Mouse (Mus musculus): ENCODE measurements around the gene Ttll12. TPM values are rescaled to one million over a fixed set of nuclear protein-coding genes. Genes with fewer than 3 reads are reported as not detected.

Ttll12 gene
- total RNA-seq, 1 experiment from 2014 or later: 26.0 TPM

DNA sequence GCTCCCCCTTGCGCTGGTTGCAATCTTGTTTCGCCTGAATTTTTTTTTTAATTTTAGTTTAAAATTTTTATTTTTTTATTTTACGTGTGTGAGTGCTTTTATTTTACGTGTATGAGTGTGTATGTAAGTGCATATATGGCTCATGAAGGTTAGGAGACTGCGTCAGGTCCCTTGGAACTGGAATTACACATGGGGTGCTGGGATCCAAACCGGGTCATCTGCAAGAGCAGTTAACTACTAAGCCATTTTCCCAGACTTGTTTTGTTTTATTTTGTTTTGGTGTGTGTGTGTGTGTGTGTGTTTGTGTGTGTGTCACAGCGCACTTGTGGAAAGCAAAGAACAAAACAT lies 381 bp upstream of the Ttll12 start:
- no peak for ATAC-seq (replicated peaks; ENCODE audit: low read depth, poor library complexity, severe bottlenecking)

DNA sequence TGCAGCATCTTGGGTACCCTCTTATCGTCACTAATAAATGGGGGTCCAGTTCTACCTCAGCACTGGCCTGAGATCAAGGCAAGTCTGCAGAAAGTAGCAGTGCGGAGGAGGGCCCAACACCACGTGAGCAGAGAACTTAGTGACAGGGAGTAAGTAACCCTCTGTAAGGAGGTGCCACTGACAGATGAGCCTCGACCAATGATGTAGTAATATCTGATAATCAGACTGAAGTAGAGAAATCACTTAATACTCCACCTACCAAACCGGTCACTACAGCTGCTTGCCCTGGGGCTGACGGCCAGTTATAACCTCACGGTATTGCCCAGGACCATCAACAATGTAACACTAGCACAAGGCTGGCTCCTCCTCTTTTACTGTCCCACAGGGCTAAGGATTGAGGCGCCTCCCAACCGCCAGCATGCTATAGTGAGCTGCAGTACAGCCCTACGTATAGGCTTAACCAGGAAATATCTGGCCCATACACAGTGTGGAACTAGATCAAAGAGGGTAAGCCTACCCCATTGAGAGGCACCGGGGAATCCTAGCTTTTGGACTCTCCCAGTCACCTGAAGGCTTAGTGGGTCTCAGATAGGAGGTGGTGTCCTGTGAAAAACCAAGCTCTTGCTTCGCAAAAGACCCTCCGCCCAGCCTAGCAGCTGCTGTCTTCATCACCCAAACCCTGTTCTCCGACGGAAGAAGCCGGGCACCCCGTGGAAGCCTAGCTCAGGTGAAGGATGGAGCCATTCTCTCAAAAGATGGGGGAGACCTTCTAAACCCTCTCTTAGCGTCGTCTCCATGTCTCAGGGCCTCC lies 1.1 kb downstream of the Ttll12 start:
- ATAC-seq (replicated peaks; ENCODE audit: low read depth, poor library complexity, severe bottlenecking): peak; percentile 24; the same call in 1 of the 2 replicates

DNA sequence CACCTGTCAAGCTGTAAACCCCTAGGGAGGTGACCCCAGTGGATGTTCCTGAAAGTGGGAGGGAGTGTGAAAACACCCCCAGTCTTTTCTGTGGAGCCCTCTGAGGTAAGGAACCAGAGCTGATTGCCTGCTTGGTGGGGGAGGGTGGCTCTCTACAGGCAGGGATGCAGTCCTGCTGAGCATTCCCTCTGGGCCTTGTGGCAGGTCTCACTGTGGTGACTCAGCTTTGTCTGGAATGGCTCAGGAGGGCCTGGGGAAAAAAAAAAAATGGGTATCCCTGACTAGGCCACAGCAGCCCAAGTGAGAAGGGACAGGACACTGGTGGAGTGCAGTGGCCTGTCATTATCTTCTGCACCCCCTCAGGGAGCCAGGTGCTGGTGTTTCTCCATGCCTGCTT lies 1.8 kb downstream of the Ttll12 start:
- no peak for ATAC-seq (replicated peaks; ENCODE audit: low read depth, poor library complexity, severe bottlenecking)

DNA sequence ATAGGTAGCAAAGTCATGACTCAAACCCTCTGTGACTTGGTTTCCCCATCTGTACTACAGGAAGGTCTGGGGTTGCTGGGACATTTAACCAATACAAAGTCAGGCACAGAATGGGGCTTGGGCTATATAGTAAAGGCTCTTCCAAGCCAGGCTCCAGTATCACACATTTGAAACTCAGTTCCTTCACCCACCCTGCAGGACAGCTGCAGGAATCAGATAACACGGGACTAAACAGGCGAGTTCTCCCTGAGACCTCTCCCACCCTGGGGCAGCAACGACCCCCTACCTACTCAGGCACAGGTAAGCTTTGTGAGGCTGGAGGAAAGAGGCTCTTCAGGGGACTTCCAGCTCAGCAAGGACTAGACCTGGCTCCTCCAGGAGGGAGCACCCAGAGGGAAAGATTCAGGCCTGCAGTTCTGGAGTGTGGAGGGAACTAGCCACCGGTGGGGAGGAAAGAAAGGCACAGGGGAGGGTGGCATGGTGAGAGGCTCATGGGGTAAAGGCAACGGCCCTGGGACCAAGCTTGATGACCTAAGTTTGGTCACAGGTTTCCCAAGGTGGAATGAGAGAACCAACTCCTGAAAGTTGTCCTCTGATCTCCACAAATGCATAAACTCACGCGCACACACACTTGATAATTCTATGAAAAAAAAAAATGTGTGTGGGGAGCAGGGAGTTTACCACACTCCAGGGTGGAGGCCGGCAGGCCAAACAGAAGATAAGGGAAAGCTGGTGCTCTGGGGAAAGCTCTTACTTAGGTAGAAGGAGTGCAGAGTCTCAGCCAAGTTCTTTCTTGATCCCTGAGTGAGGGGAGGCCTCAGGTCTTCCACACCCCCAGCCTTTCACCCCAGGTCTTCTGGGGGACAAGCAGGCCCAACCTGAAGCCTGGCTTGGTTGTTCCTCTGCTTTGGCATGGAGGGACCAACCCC lies 2.4 kb downstream of the Ttll12 start:
- ATAC-seq (replicated peaks; ENCODE audit: low read depth, poor library complexity, severe bottlenecking): no peak

DNA sequence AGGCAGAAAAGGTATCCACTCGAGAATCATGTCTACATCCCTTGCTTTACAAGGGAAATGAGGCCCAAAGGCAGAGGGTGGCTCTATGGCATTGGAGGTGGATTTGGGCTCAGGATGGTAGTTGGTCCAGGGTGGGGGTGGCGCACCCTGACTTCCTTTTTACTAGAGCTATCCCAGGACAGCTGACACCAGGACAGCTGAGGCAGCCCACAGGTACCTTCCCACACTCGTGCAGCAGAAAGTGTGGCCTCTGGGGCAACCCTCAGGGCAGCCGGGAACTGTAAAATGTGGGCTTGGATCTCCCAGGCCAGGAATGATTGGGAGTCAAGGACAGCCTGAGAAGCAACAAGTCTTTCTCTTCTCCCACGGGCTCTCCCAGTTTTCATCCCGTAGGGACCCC lies 3.2 kb downstream of the Ttll12 start:
- ATAC-seq (replicated peaks; ENCODE audit: low read depth, poor library complexity, severe bottlenecking): no peak

DNA sequence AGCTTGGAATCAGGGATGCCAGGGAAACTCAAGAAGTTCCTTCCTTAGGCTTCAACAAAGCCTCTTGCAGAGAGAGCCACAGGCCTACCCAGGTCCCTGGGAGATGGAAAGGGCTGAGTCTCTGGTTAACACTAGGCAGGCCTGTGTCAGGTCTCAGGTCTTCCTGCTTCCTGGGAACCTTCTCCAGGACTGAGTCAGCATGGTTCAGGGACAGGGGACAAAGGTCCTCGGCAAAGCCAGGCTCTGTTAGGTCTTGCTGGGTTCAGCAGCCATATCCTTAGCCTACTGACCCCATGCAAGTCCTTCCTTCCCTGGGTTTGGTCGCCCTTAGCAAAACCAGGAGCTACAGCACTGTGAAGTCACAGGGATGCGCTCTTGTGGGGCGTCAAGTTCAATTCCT lies 4.1 kb downstream of the Ttll12 start:
- no peak for ATAC-seq (replicated peaks; ENCODE audit: low read depth, poor library complexity, severe bottlenecking)

DNA sequence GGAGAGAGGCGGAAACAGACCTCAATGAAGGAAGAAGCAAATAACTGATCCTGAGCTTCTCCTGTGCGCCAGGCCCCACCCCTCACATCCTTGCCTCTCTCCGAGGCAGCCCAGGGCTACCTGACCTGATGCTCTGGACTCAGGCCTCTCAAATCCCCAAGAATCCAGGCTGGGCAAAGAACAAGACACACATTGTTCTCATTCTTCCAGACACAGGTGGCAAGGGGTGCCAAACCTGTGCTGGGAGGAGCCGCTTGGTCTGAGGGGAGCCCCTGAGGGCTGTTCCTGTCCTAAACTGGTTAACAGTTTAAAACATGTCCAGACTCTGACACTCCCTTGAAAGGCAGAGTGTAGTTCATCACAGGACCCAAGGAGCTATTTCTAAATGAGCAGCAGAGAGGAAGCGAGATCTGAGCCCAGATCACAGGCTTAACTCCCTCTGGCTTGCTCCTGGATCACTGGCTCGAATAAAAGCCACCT lies 10.2 kb downstream of the Ttll12 start:
- no peak for ATAC-seq (replicated peaks; ENCODE audit: low read depth, poor library complexity, severe bottlenecking)

DNA sequence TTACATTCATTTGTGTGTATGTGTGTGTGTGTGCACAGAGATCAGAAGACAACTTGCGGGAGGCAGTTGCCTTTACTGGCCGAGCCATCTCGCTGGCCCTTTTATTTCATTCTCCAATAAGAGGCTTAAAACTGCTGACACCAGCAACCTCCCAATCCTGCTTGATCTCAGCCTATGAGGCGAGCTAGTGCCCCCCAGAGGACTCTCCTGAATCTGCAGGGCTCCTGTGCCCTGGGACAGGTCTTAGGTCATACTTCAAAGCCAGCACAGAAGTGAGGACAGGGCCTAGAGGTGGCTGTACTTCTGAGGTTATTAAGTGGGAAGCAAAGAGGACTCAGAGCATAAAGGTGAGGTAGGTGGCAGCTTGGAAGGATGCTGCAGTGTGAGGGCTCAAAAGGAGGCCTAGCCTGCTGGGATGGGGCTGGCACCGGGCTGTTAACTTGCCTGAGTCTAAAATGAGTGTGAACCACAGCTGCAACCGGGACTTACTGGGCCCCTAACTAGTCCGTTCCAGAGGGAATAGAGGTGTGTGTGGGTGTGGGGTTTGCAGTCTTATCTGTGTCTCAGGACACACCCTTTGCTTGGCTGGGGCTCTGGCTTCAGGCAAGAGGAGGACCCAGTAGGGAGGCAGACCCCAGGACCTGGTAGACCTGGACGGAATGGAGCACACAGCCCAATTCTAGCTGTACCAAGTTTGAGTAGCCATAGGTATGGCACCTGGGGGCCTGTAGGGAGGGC lies 11.4 kb downstream of the Ttll12 start:
- peak; percentile 86 for ATAC-seq (replicated peaks; ENCODE audit: low read depth, poor library complexity, severe bottlenecking)

DNA sequence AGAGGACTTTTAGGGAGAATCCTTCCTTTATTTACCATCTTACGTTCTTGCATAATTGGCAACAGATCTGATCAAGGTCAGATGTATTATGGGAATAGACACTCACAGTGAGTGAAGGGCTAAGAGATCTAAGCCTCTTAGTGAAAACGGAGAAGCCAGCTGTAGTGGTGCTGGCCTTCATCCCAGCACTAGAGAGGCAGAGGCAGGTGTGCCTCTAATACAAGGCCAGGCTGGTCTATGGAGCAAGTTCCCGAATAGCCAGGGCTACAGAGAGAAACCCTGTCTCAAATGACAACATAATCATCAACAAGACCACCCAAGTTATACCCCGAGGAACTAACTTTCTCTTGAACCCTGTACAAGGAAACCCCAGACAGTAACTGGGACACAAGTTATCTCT lies 12.0 kb downstream of the Ttll12 start:
- ATAC-seq (replicated peaks; ENCODE audit: low read depth, poor library complexity, severe bottlenecking): no peak

DNA sequence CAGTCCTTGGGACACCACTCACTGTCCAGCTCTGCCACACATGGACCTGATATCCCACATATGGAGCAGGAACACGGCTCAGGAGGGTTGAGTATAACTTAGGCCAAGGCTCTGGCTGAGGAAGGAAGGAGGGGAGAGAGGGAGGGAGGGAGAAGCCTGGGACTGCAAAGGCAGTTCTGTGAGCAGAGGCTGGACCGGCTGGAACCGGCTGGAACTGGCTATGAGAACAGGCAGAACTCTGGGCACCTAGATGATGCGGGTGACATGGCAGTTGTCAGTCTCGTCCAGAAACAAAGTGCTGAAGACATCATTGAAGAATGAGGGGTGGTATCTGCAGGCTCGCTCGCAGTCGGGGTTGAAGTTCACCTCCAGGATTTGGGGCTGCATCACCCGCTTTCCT lies 18.3 kb downstream of the Ttll12 start:
- no peak for ATAC-seq (replicated peaks; ENCODE audit: low read depth, poor library complexity, severe bottlenecking)

DNA sequence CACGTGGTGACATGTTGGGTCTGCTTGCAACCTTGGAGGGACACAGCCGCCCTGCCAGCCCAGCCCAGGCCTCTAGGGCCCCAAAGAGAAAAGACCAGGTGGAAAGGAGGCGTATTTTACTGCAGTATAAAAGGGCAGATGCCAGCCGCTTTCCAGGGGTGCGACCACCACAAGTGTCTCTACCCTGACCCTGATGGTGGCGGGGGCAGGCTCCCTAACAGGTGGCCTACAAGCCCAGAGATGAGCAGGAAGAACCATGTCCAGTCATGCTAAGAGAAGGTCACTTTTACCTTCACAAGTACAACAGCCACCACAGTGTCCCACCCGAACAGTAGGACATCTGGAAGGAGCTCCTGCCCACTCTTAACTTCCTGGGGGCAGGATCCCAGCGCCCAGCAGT lies 19.4 kb downstream of the Ttll12 start:
- ATAC-seq (replicated peaks; ENCODE audit: low read depth, poor library complexity, severe bottlenecking): no peak

DNA sequence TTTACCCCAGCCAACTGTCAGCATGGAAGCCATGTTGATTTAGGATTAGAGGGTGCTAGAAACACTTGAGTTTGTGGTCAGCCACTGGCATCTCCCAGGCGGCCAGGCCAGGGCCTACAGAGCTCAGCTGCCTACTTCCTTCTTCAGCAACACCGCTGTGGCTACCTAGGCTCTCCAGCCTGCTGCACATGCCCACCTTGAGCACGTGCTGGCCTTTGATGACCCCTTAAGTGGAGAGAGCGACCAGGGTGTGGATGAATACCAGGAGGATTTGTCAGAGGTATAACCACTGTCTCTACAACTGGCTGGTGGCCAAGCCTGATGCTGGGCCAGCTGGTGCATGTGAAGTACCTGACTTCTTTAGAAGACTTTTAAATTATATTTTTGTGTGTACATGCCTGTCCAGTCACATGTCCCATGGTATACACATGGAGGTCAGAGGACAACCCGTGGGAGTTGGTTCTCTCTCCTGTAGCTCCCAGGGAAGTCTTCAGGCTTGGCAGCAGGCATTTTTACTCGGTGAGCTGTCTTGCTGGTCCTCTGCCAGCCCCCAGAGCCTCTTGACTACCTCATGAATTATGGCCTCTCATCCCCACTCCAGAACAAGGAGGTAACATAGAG lies 20.1 kb downstream of the Ttll12 start:
- ATAC-seq (replicated peaks; ENCODE audit: low read depth, poor library complexity, severe bottlenecking): no peak

DNA sequence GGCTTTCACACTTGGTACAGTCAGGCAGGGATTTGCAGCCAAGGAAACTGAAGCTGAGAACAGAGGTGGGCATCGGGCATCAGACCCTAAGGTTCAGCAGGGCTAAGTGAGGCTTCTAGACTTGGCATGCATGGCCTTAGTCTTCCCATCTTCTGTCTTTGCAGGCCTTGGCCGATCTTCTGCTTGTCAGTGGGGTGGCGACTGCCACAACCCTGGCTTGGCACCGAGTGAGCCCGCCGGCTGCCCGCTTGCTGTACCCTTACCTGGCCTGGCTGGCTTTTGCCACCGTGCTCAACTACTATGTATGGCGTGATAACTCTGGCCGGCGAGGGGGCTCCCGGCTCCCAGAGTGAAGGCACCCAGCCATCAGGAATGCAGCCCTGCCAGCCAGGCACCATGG lies 21.4 kb downstream of the Ttll12 start:
- ATAC-seq (replicated peaks; ENCODE audit: low read depth, poor library complexity, severe bottlenecking): no peak

DNA sequence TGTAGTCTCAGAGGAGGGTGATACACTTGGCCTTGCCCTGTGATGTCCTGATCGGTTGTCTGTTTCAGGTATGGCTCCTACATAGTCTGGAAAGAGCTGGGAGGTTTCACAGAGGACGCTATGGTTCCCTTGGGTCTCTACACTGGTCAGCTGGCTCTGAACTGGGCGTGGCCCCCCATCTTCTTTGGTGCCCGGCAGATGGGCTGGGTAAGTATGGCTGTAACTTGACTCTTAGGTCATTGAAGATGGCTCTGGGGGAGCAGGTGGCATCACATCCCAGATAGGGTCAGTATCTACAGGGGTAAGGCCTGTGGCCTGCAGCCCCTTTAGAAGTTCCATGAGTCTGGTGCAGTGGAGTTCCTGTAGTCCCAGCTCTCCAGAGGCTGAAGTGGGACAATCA lies 22.8 kb downstream of the Ttll12 start:
- ATAC-seq (replicated peaks; ENCODE audit: low read depth, poor library complexity, severe bottlenecking): no peak

DNA sequence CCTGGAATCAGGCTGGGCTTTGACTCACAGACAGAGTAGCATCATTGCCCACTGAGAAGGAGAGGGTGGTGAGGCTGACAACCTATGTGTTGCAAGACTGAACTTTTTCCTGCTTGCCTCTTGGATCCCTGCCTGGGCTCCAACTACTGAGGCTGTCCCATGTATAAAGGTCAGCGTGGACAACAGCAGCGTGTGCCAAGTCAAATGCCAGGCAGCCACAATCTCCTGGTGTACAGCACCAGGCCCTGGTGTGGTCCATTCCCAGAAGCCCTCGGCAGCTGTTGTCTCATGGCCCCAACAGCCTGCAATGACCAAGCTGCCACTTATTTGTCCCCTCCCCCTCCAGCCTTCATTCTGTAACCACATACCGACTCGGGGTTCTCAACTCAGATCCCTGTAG lies 23.3 kb downstream of the Ttll12 start:
- ATAC-seq (replicated peaks; ENCODE audit: low read depth, poor library complexity, severe bottlenecking): no peak

DNA sequence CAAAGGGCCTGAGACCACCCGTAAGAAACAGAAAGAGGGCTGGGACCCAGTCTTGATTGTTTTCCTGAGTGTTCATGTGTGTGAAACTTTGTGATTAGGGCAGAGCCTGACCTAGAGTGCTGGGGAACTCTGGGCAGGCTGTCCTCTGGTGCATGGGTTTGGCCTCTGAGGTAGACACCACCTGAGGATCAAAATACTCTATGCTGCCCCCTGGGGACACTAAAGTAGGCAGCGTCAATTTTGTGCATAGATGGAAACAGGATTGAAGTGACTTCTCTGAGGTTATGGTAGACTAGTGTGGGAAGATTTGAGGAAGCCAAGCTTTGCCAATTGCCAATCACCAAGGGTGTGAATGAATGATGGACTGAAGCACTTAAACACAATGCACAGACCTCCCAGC lies 24.3 kb downstream of the Ttll12 start:
- peak; percentile 16; the same call in 1 of the 2 replicates for ATAC-seq (replicated peaks; ENCODE audit: low read depth, poor library complexity, severe bottlenecking)

DNA sequence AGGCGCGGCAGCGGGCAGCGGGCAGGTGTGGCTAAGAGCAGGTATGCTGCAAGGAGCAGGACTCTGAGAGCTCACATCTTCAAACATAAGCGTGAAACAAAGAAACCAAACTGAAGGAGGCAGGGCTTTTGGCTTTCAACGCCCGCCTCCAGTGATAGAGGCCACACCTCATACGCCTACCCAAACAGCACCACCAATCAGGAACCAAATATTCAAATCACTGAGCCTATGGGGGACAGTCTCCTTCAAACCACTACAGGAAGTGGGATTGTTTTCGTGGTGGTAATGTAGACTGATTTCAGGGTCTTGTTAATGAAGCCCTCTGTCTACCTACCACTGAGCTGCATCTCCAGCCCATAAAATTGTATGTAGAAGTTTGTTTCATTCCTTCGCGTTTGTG lies 25.3 kb downstream of the Ttll12 start:
- ATAC-seq (replicated peaks; ENCODE audit: low read depth, poor library complexity, severe bottlenecking): peak; percentile 45

DNA sequence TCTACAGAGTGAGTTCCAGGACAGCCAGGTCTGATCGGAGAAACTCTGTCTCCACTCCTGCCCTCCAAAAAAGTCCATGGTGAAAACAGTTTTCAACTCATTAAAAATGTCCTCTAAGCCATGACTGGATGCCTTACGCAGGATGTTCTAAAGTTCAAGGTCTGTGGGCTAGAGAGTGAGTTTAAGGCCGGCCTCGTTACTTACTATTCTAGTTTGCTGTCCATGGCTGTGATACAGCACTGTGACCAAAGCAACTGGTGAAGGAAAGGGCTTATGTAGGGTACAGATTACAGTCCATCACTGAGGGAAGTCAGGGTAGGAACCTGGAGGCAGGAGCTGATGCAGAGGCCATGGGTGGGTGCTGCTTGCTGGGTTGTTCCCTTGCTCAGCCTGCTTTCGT lies 26.4 kb downstream of the Ttll12 start:
- ATAC-seq (replicated peaks; ENCODE audit: low read depth, poor library complexity, severe bottlenecking): no peak

DNA sequence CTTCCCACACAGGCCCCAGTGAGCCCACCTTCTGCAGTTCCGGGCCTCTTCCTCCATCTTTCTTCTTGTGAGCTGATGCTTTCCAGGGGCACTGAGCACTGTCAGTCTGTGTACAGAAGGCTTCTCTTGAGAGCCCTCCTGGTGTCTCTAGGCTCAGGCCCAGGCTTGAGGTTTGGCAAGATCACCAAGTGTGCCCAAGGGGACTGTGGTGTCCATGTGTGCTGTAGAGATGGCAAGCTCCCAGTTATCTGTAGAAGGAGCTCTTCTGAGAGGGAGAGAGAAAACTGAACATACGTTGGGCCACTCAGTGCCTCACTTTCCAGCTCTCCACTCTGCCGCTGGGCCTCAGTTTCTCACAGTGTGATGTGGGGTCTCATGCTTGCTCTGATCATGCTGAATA lies 27.2 kb downstream of the Ttll12 start:
- ATAC-seq (replicated peaks; ENCODE audit: low read depth, poor library complexity, severe bottlenecking): no peak

DNA sequence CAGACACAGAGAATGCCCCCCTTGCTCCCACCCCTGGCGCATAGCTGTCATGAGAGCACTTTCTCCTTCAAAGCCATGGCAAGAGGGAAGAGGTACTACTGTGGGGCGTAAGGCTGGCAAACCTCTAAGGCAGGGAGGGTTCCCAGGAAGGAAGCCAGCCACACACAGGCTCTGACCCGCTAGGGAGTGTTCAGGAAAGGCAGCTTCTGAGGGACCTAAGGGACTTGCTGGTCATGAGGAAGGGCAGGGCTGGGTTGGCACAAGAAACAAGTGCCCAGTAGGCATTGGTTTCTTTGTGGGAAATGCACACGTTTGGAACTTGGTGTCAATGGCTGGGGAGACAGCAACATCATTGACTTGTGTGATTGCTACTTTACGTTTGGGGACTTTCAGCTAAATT lies 29.0 kb downstream of the Ttll12 start:
- ATAC-seq (replicated peaks; ENCODE audit: low read depth, poor library complexity, severe bottlenecking): no peak

Data from common myeloid progenitor, adult 5-6 weeks (primary cell).